Mouse (Mus musculus) intestine, postnatal 0 days (tissue): ENCODE measurements around the gene Scly. TPM values are rescaled to one million over a fixed set of nuclear protein-coding genes. Genes with fewer than 3 reads are reported as not detected.

Source experiments
- ATAC-seq: fragments of 200-750 bp; cut with Nextera tagmentation; 2 replicates; pipeline ENCODE4 v1.8.0; 2017; ENCODE audit warnings: mild to moderate bottlenecking, moderate TSS enrichment, moderate library complexity
- H3K27ac ChIP-seq: fragments of 300-500 bp; sonication (generic); 2 replicates; pipeline ENCODE4 v1.5.1; 2014; ENCODE audit warnings: mild to moderate bottlenecking, low read depth, low read length, moderate library complexity
- H3K27me3 ChIP-seq: fragments of 300-500 bp; sonication (generic); replicated peaks from 2 replicates; pipeline ENCODE4 v1.6.1; 2014; ENCODE audit warnings: low read length, mixed read lengths; ENCODE audit not compliant: control insufficient read depth, insufficient read depth
- H3K36me3 ChIP-seq: fragments of 300-500 bp; sonication (generic); 2 replicates; pipeline ENCODE4 v1.6.1; 2014; ENCODE audit warnings: mild to moderate bottlenecking, moderate library complexity; ENCODE audit not compliant: control insufficient read depth, insufficient read depth
- H3K4me1 ChIP-seq: fragments of 300-500 bp; sonication (generic); replicated peaks from 2 replicates; pipeline ENCODE4 v1.6.1; 2014; ENCODE audit warnings: antibody characterized with exemption, low read length, mixed read lengths; ENCODE audit not compliant: control insufficient read depth, insufficient read depth
- H3K4me2 ChIP-seq: fragments of 300-500 bp; sonication (generic); replicated peaks from 2 replicates; pipeline ENCODE4 v1.6.1; 2014; ENCODE audit warnings: low read depth, mild to moderate bottlenecking, moderate library complexity
- H3K4me3 ChIP-seq: fragments of 300-500 bp; sonication (generic); 2 replicates; pipeline ENCODE4 v1.5.1; 2014; ENCODE audit warnings: low read depth, low read length
- H3K9ac ChIP-seq: fragments of 300-500 bp; sonication (generic); 2 replicates; pipeline ENCODE4 v1.6.1; 2014; ENCODE audit warnings: mild to moderate bottlenecking, low read depth, low read length
- H3K9me3 ChIP-seq: fragments of 300-500 bp; sonication (generic); 2 replicates; pipeline ENCODE4 v1.6.1; 2016; ENCODE audit warnings: mixed run types; ENCODE audit not compliant: control insufficient read depth
- CTCF ChIP-seq: sonication (generic); IDR thresholded peaks from 2 replicates; pipeline ENCODE4 v1.5.1; 2016; ENCODE audit warnings: low read depth, mild to moderate bottlenecking, control low read depth, antibody characterized with exemption, moderate library complexity
- WGBS: fragments of 180-500 bp; shearing (Covaris S2); extraction: QIAGEN DNeasy Blood & Tissue Kit; methylation state at CpG from one replicate; pipeline ENCODE4 v1.1.7; 2014; 5-methylcytosine and 5-hydroxymethylcytosine counted together
- polyA plus RNA-seq: library from polyadenylated mRNA; unstranded; fragments of >200 nt; fragmentation: Nextera tagmentation; extraction: Ambion mirVana; gene quantifications from 2 replicates; pipeline ENCODE4 v1.2.1, GENCODE M21; 2015

Gene Scly
- polyA plus RNA-seq, 1 experiment from 2014 or later, result 20.2 TPM

DNA sequence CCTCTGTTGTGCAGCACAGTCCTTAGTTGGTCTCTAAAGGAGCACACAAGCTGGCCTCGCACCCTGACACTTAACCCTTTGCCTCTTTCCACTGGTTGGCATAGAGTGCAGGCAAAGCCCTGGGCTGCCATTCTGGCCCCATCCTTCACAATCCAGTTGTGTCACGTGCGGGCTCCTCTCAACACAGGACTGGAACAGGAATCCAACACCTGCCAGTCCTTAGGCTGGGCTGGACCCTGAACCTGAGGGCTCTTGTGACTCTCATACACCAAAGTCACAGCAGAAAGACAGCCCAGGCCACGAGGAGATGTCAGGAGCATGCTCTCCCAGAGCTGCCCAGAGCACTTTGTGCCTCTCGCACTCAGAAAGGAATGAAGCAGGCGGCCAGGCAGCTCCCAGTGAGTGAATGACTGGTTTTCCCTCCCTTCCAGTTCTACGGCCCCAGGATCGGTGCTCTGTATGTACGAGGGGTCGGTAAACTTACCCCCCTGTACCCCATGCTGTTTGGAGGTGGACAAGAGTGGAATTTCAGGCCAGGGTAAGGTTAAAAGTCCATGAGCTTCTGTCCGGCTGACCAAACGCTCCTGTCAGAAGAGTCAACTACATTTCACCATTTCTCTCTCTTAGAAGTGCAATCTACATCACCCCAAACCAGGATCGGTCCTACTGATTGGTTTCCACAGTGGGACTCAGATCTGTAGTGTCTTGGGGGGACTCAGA, 11.4 kb downstream of the Scly start:
- WGBS, result 93% methylated on average over 13 of the region's 13 CpGs
- no peak for ATAC-seq
- TF ChIP-seq CTCF, result no peak
- Histone ChIP-seq H3K4me2 (no peak overlapping the region), H3K9ac (no peak overlapping the region), H3K9me3 (no peaks in the 10 kb centered on the region), H3K4me3 (no peak overlapping the region), H3K27me3 (no peaks in the 10 kb centered on the region), H3K4me1 (no peaks in the 10 kb centered on the region), H3K27ac (no peak overlapping the region), H3K36me3 (peaks cover 69% of the 10 kb centered on the region)

DNA sequence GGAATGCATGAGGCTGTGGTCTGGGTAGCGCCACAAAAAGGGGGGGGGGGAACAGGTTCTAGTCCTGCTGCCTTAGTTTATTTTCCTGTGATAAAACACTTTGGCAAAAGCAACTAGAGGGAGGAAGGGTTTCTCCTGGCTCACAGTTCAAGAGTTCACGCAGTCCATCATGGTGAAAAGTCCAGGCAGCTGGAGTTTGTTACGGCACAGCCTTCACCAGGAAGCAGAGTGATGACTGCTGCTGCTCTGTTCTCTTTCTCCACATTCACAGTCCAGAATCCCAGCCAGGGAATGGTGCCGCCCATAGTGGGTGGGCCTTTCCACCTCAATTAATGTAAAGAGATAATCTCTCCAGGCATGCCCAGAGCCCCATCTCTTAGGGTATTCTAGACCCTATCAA, 14.1 kb downstream of the Scly start:
- Histone ChIP-seq H3K9ac (no peak overlapping the region), H3K27ac (no peak overlapping the region), H3K4me2 (no peak overlapping the region), H3K9me3 (no peaks in the 10 kb centered on the region), H3K4me1 (no peaks in the 10 kb centered on the region), H3K27me3 (no peaks in the 10 kb centered on the region), H3K4me3 (no peak overlapping the region), H3K36me3 (peaks cover 64% of the 10 kb centered on the region)
- WGBS, result 83% methylated on average over 4 of the region's 4 CpGs
- no peak for TF ChIP-seq CTCF
- no peak for ATAC-seq

DNA sequence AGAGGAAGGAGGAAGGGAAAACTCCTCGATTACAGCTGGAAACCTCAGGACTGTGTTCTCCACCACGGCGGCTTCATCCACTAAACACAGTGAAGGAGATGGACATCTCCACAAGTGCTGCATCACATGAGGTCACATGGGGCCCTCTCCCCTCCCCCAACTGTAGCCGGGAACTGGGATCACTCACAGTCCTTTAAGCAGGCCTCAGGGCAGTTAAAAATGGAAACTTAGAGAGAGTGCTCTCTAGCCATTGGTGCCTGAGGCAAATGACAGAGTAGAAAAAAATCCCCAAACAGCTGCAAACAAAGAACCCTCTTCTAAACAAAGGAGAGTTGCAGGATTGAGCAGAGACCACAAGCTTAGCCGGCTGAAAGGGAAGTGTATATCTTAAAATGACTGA, 15.1 kb downstream of the Scly start:
- Histone ChIP-seq H3K27ac (no peak overlapping the region; the same call in 1 of the 2 replicates), H3K9ac (no peak overlapping the region), H3K27me3 (no peaks in the 10 kb centered on the region), H3K9me3 (no peaks in the 10 kb centered on the region), H3K36me3 (peaks cover 54% of the 10 kb centered on the region), H3K4me3 (no peak overlapping the region), H3K4me1 (no peaks in the 10 kb centered on the region), H3K4me2 (no peak overlapping the region)
- WGBS, result 49% methylated on average over 5 of the region's 5 CpGs
- no peak for ATAC-seq
- TF ChIP-seq CTCF, result no peak

DNA sequence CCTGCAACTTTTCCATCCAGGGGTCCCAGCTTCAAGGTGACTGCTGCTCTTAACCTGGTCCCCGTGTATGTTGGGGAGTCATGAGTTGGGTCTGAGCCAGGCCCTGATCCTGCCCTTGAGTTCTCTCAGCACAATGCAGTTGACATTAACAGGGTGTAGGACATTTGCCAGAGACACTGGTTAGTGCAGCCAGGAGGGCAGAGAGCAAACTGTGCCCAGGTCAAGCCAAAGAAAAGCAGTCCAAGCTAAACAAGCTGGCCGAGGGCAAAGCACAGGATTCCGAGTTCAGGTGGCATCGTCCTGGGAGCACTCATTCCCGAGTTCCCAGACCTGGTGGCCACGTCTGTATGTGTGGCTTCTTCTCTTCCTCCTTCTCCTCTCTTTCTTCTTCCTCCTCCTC, 19.5 kb downstream of the Scly start:
- ATAC-seq, result no peak
- H3K27ac ChIP-seq, result no peak overlapping the region
- no peak for TF ChIP-seq CTCF
- H3K9me3 ChIP-seq, result no peaks in the 10 kb centered on the region
- WGBS, result 82% methylated on average over 6 of the region's 6 CpGs
- H3K4me1 ChIP-seq, result no peaks in the 10 kb centered on the region
- H3K4me2 ChIP-seq, result no peak overlapping the region
- no peak overlapping the region for H3K4me3 ChIP-seq
- H3K9ac ChIP-seq, result no peak overlapping the region
- peaks cover 25% of the 10 kb centered on the region; the same call in 1 of the 2 replicates for H3K36me3 ChIP-seq
- no peaks in the 10 kb centered on the region for H3K27me3 ChIP-seq

DNA sequence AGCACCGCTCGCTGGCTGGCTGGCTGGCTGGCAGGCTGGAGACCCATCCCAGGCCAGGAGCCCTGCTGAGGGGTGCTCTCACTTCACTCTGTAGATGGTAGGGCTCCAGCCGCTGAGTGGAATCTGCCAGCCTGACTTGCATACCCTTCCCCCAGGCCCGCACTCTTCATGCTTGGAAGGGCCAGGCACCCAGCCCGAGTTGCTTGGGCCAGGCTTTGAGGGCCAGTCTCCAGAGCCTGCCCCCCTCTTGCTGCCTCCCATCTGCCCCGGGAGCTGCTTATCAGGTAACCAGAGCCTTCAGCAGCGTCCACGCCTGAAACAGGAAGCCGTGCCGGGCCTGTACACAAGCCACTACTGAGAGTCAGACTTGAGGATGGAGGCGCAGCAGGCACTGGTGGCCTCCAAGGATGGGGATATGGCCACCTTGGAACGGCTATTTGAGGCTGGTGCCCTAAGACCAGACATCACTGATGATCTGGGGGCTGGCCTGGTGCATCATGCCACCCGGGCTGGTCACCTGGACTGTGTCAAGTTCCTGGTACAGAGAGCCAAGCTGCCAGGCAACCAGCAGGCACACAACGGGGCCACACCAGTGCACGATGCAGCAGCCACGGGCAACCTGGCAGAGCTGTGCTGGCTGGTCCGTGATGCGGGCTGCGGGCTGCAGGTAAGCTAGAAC, 23.8 kb downstream of the Scly start, which contains the start of gene Espnl:
Gene Espnl (plus strand): TSS at position 316 of the 679 bp plus-strand sequence.
- WGBS, result 58% methylated on average over 18 of the region's 19 CpGs
- no peak within 1 kb of the TSS for H3K4me3 ChIP-seq
- H3K4me2 ChIP-seq, result no peak within 1 kb of the TSS
- no peaks in the 10 kb centered on the region for H3K9me3 ChIP-seq
- peaks cover 1% of the 10 kb centered on the region; the same call in 1 of the 2 replicates for H3K36me3 ChIP-seq
- no peak for TF ChIP-seq CTCF
- H3K27ac ChIP-seq, result no peak within 1 kb of the TSS
- H3K4me1 ChIP-seq, result no peaks in the 10 kb centered on the region
- H3K27me3 ChIP-seq, result no peaks in the 10 kb centered on the region
- ATAC-seq, result no peak
- H3K9ac ChIP-seq, result no peak within 1 kb of the TSS

DNA sequence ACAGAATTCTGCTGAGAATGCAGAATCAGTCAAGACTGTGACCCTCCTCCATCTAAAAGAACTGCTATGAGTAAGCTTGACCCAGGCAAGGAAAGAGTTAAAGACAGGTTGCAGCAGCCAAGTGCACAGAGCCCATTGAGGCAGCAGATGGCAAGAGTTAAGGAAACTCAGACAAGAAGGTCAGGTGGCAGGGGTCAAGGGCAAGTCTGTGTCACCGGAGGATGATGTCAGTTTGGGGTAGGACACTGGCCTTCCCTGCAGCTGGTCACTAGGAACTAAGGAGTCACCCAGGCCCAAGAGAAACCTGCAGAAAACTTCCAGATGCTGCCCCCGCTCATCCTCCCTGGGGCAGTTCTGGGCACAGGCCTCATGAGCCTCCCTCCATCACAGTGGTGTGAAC, 26.5 kb downstream of the Scly start:
- Histone ChIP-seq H3K9ac (no peak overlapping the region), H3K27me3 (no peaks in the 10 kb centered on the region), H3K4me3 (no peak overlapping the region), H3K36me3 (no peaks in the 10 kb centered on the region), H3K4me1 (no peaks in the 10 kb centered on the region), H3K27ac (no peak overlapping the region), H3K9me3 (no peaks in the 10 kb centered on the region), H3K4me2 (no peak overlapping the region)
- TF ChIP-seq CTCF, result no peak
- WGBS, result 84% methylated on average over 2 of the region's 2 CpGs
- ATAC-seq, result no peak
